Mouse (Mus musculus) gastrocnemius, postnatal 36 days (tissue): ENCODE data around the gene Dmrtc1c1. TPM values are rescaled to one million over a fixed set of nuclear protein-coding genes. Genes with fewer than 3 reads are reported as not detected.
"Not testable (repeated sequence)": the region's sequence is repeated elsewhere in the genome, so short reads cannot be mapped to it uniquely, and the experiment has no call there.

ENCODE experiments used
- DNase-seq, 2 experiments: peaks; one replicate each; pipeline ENCODE4 v3.0.0; 2022
- intact Hi-C: fragments of 180-260 bp; cut with DNase I; formaldehyde crosslinking; loops from one replicate; pipeline ENCODE4 v1.15.1; 2025
- long read RNA-seq, 2 experiments: library from polyadenylated mRNA; stranded (forward); transcript quantifications; one replicate each; pipeline ENCODE4 v2.0.0; 2021
- total RNA-seq, 2 experiments: library from RNA; stranded (reverse); gene quantifications; 2 replicates each; pipeline ENCODE4 v1.2.3; 2021

Gene Dmrtc1c1
- total RNA-seq = not detected
- long read RNA-seq, experiment 1 = 0 reads
- long read RNA-seq, experiment 2 = 0 reads

GRCm38 (mm10) chrX:102802663-102803062 is at the start of gene Dmrtc1c1:
Dmrtc1c1 (plus strand) TSS chrX:102802963.
- DNase-seq, intact Hi-C loops: not testable (repeated sequence)

- no peak for DNase-seq
- intact Hi-C loops = no loop called here
Measured at GRCm38 (mm10) chrX:102765878-102766277, 36.9 kb upstream of the Dmrtc1c1 start.

GRCm38 (mm10) chrX:102812311-102812710 is 9.5 kb downstream of the Dmrtc1c1 start:
- intact Hi-C loops = no loop called here
- no peak for DNase-seq

- DNase-seq, intact Hi-C loops: not testable (repeated sequence)
Measured at GRCm38 (mm10) chrX:102854516-102854915, 51.8 kb downstream of the Dmrtc1c1 start, which contains the start of gene Dmrtc1c2. Dmrtc1c2 (minus strand) TSS chrX:102854616.

Other genes with a start within 250 kb of the Dmrtc1c1 start
- 100 to 1,000 TPM; 451 to 641 TPM for gene Phka1, start 158.7 kb upstream of the Dmrtc1c1 start, total RNA-seq
- not detected for gene Gm3880, start 116.0 kb upstream of the Dmrtc1c1 start, total RNA-seq
- not detected for gene Gm9112, start 95.3 kb upstream of the Dmrtc1c1 start, total RNA-seq
- not detected for gene Dmrtc1b, start 95.1 kb upstream of the Dmrtc1c1 start, total RNA-seq
- gene Dmrtc1c2, start 51.7 kb downstream of the Dmrtc1c1 start, total RNA-seq = not detected
- gene 1700031F05Rik, start 65.0 kb downstream of the Dmrtc1c1 start, total RNA-seq = not detected
- gene Dmrtc1a, start 105.7 kb downstream of the Dmrtc1c1 start, total RNA-seq = not detected
- not detected for gene 1700011M02Rik, start 105.9 kb downstream of the Dmrtc1c1 start, total RNA-seq
- not detected for gene 1700018G05Rik, start 125.4 kb downstream of the Dmrtc1c1 start, total RNA-seq